Mouse (Mus musculus): ENCODE data around the gene Ppp1ca. TPM values are rescaled to one million over a fixed set of nuclear protein-coding genes. Genes with fewer than 3 reads are reported as not detected.

Gene Ppp1ca
- polyA plus RNA-seq, 1 experiment from 2014 or later = 284 TPM

GRCm38 (mm10) chr19:4169810-4170209, 22.1 kb upstream of the Ppp1ca start:
- Histone ChIP-seq H3K9ac (replicated peaks) (peak overlapping the region; percentile 81), H3K27ac (ENCODE audit: low read depth) (peak overlapping the region; percentile 82), H3K36me3 (replicated peaks; ENCODE audit: insufficient read depth, low read length) (no peaks in the 10 kb centered on the region), H3K27me3 (ENCODE audit: insufficient read depth, low read length) (no peaks in the 10 kb centered on the region), H3K4me1 (ENCODE audit: insufficient read depth) (peaks cover 30% of the 10 kb centered on the region), H3K9me3 (ENCODE audit: low read length) (no peaks in the 10 kb centered on the region), H3K4me2 (ENCODE audit: low read depth, low read length) (peak overlapping the region; percentile 97), H3K4me3 (ENCODE audit: low read depth, low read length) (peak overlapping the region; percentile 62)
- ATAC-seq = peak; percentile 47
- 8% methylated on average over 27 of the region's 27 CpGs for WGBS (ENCODE audit: insufficient replicate concordance)
- TF ChIP-seq EP300 (IDR thresholded peaks at IDR 0.05; ENCODE audit: low read depth) (no peak), CTCF (IDR thresholded peaks at IDR 0.05; ENCODE audit: low read depth) (no peak)
- no peak for DNase-seq

GRCm38 (mm10) chr19:4170723-4171392, 21.0 kb upstream of the Ppp1ca start:
- peaks cover 28% of the 10 kb centered on the region for H3K4me1 ChIP-seq (ENCODE audit: insufficient read depth)
- 87% methylated on average over 10 of the region's 10 CpGs for WGBS (ENCODE audit: insufficient replicate concordance)
- H3K9ac ChIP-seq (replicated peaks) = no peak overlapping the region
- no peaks in the 10 kb centered on the region for H3K36me3 ChIP-seq (replicated peaks; ENCODE audit: insufficient read depth, low read length)
- H3K27me3 ChIP-seq (ENCODE audit: insufficient read depth, low read length) = no peaks in the 10 kb centered on the region
- H3K4me2 ChIP-seq (ENCODE audit: low read depth, low read length) = no peak overlapping the region
- H3K4me3 ChIP-seq (ENCODE audit: low read depth, low read length) = no peak overlapping the region
- 0 out of 2 replicates have a peak overlapping the region, but pooled peaks have one; percentile 34 for H3K27ac ChIP-seq (ENCODE audit: low read depth)
- no peak for DNase-seq
- no peaks in the 10 kb centered on the region for H3K9me3 ChIP-seq (ENCODE audit: low read length)
- ATAC-seq = no peak
- no peak for TF ChIP-seq EP300 (IDR thresholded peaks at IDR 0.05; ENCODE audit: low read depth)
- no peak for TF ChIP-seq CTCF (IDR thresholded peaks at IDR 0.05; ENCODE audit: low read depth)

- no peak overlapping the region for H3K4me3 ChIP-seq (ENCODE audit: low read depth, low read length)
- H3K9me3 ChIP-seq (ENCODE audit: low read length) = no peaks in the 10 kb centered on the region
- no peak overlapping the region for H3K4me2 ChIP-seq (ENCODE audit: low read depth, low read length)
- H3K36me3 ChIP-seq (replicated peaks; ENCODE audit: insufficient read depth, low read length) = no peaks in the 10 kb centered on the region
- no peak for ATAC-seq
- H3K27me3 ChIP-seq (ENCODE audit: insufficient read depth, low read length) = no peaks in the 10 kb centered on the region
- no peak for DNase-seq
- H3K27ac ChIP-seq (ENCODE audit: low read depth) = 0 out of 2 replicates have a peak overlapping the region, but pooled peaks have one; percentile 34
- H3K9ac ChIP-seq (replicated peaks) = no peak overlapping the region
- TF ChIP-seq CTCF (IDR thresholded peaks at IDR 0.05; ENCODE audit: low read depth) = no peak
- TF ChIP-seq EP300 (IDR thresholded peaks at IDR 0.05; ENCODE audit: low read depth) = no peak
- peaks cover 28% of the 10 kb centered on the region for H3K4me1 ChIP-seq (ENCODE audit: insufficient read depth)
- WGBS (ENCODE audit: insufficient replicate concordance) = 46% methylated on average over 13 of the region's 13 CpGs
Measured at GRCm38 (mm10) chr19:4171393-4172290, 20.2 kb upstream of the Ppp1ca start.

DNA sequence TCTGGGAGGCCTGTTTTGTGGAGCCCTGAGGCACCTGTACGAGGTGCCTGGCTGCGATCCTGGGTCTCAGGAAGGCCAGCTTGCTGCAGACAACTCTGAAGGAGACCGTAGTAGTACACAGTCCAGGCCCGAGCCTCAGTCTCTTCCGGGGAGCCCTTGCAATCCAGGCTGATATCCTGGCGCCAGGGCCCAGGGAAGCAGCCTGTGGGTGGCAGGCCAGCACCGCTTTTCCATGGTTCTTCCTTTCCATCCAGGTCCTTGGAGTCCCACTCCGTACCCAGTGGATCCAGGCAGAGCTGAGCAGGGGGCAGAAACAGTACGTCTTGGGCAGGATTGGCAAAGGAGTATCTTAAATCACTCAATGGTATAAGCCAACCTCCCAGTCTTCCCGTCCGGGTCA, 18.9 kb upstream of the Ppp1ca start:
- no peak for TF ChIP-seq EP300 (IDR thresholded peaks at IDR 0.05; ENCODE audit: low read depth)
- TF ChIP-seq CTCF (IDR thresholded peaks at IDR 0.05; ENCODE audit: low read depth) = no peak; the same call in 1 of the 2 replicates
- DNase-seq = no peak
- Histone ChIP-seq H3K36me3 (replicated peaks; ENCODE audit: insufficient read depth, low read length) (no peaks in the 10 kb centered on the region), H3K27me3 (ENCODE audit: insufficient read depth, low read length) (no peaks in the 10 kb centered on the region), H3K27ac (ENCODE audit: low read depth) (no peak overlapping the region), H3K9ac (replicated peaks) (no peak overlapping the region), H3K4me1 (ENCODE audit: insufficient read depth) (peaks cover 28% of the 10 kb centered on the region), H3K9me3 (ENCODE audit: low read length) (no peaks in the 10 kb centered on the region), H3K4me3 (ENCODE audit: low read depth, low read length) (no peak overlapping the region), H3K4me2 (ENCODE audit: low read depth, low read length) (no peak overlapping the region)
- no peak for ATAC-seq
- 68% methylated on average over 11 of the region's 11 CpGs for WGBS (ENCODE audit: insufficient replicate concordance)

GRCm38 (mm10) chr19:4175368-4175947, 16.4 kb upstream of the Ppp1ca start, which contains the start of gene Carns1:
Gene Carns1 (minus strand): TSS chr19:4175479.
- H3K27me3 ChIP-seq (ENCODE audit: insufficient read depth, low read length) = no peaks in the 10 kb centered on the region
- WGBS (ENCODE audit: insufficient replicate concordance) = 32% methylated on average over 11 of the region's 11 CpGs
- H3K9ac ChIP-seq (replicated peaks) = no peak within 1 kb of the TSS
- TF ChIP-seq CTCF (IDR thresholded peaks at IDR 0.05; ENCODE audit: low read depth) (no peak), EP300 (IDR thresholded peaks at IDR 0.05; ENCODE audit: low read depth) (no peak)
- peak within 1 kb of the TSS; percentile 39 for H3K4me2 ChIP-seq (ENCODE audit: low read depth, low read length)
- peak; percentile 56; the same call in 1 of the 2 replicates for ATAC-seq
- no peak within 1 kb of the TSS for H3K27ac ChIP-seq (ENCODE audit: low read depth)
- 0 out of 2 replicates have a peak, but pooled peaks cover 4% of the 10 kb centered on the region for H3K36me3 ChIP-seq (replicated peaks; ENCODE audit: insufficient read depth, low read length)
- no peaks in the 10 kb centered on the region for H3K9me3 ChIP-seq (ENCODE audit: low read length)
- no peak for DNase-seq
- no peak within 1 kb of the TSS for H3K4me3 ChIP-seq (ENCODE audit: low read depth, low read length)
- peaks cover 14% of the 10 kb centered on the region for H3K4me1 ChIP-seq (ENCODE audit: insufficient read depth)

DNA sequence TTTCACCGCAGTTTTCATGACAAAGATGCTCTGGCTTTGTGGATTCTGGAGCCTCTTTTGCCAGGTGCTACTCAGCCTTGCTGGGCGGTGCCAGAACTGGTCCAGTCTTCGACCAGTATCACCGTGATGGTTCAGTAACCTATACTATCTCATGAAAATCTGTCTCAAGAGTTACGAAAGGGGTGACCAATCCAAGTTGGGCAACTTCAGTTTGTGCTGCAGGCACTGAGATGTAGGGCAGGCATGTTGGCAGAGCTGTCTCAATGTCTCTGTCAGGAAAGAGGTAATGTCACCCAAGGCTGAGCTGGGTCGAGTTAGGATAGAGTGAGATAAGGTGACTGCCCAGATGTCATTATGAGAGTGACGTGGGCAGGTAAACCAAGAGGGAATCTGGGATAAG, 11.5 kb upstream of the Ppp1ca start:
- no peak for TF ChIP-seq EP300 (IDR thresholded peaks at IDR 0.05; ENCODE audit: low read depth)
- TF ChIP-seq CTCF (IDR thresholded peaks at IDR 0.05; ENCODE audit: low read depth) = no peak
- H3K9me3 ChIP-seq (ENCODE audit: low read length) = no peaks in the 10 kb centered on the region
- H3K27me3 ChIP-seq (ENCODE audit: insufficient read depth, low read length) = no peaks in the 10 kb centered on the region
- 0 out of 2 replicates have a peak, but pooled peaks cover 4% of the 10 kb centered on the region for H3K36me3 ChIP-seq (replicated peaks; ENCODE audit: insufficient read depth, low read length)
- no peak overlapping the region for H3K9ac ChIP-seq (replicated peaks)
- H3K27ac ChIP-seq (ENCODE audit: low read depth) = no peak overlapping the region
- H3K4me3 ChIP-seq (ENCODE audit: low read depth, low read length) = no peak overlapping the region
- ATAC-seq = no peak
- H3K4me1 ChIP-seq (ENCODE audit: insufficient read depth) = peaks cover 20% of the 10 kb centered on the region
- whole genome bisulfite sequencing (ENCODE audit: insufficient replicate concordance) = 74% methylated on average over 7 of the region's 7 CpGs
- H3K4me2 ChIP-seq (ENCODE audit: low read depth, low read length) = no peak overlapping the region
- DNase-seq = no peak

All from liver, postnatal 0 days (tissue).